Mouse (Mus musculus): ENCODE measurements around the gene F2rl1.
A peak's percentile ranks its signal among the peaks of the same experiment; 100 is the strongest.

Gene F2rl1

GRCm38 (mm10) chr13:95524674-95525491, at the start of gene F2rl1:
F2rl1 (minus strand) TSS chr13:95525227.
- no peak for DNase-seq (ENCODE audit: low read depth)

GRCm38 (mm10) chr13:95570877-95571276, 45.9 kb upstream of the F2rl1 start:
- no peak for DNase-seq (ENCODE audit: low read depth)

- no peak for DNase-seq (ENCODE audit: low read depth)
Observed at GRCm38 (mm10) chr13:95569326-95569725, 44.3 kb upstream of the F2rl1 start.

- no peak for DNase-seq (ENCODE audit: low read depth)
Observed at GRCm38 (mm10) chr13:95568336-95568735, 43.3 kb upstream of the F2rl1 start.

GRCm38 (mm10) chr13:95566841-95567551, 42.0 kb upstream of the F2rl1 start:
- DNase-seq (ENCODE audit: low read depth), result peak; percentile 44

- peak; percentile 65 for DNase-seq (ENCODE audit: low read depth)
Observed at GRCm38 (mm10) chr13:95563693-95564092, 38.7 kb upstream of the F2rl1 start.

GRCm38 (mm10) chr13:95563066-95563610, 38.1 kb upstream of the F2rl1 start:
- DNase-seq (ENCODE audit: low read depth), result no peak

- no peak for DNase-seq (ENCODE audit: low read depth)
Observed at GRCm38 (mm10) chr13:95557326-95557725, 32.3 kb upstream of the F2rl1 start.

GRCm38 (mm10) chr13:95553885-95554492, 29.0 kb upstream of the F2rl1 start:
- DNase-seq (ENCODE audit: low read depth), result no peak

GRCm38 (mm10) chr13:95550636-95551370, 25.8 kb upstream of the F2rl1 start:
- DNase-seq (ENCODE audit: low read depth), result no peak

GRCm38 (mm10) chr13:95549421-95549820, 24.4 kb upstream of the F2rl1 start:
- DNase-seq (ENCODE audit: low read depth), result no peak

- DNase-seq (ENCODE audit: low read depth), result no peak
Observed at GRCm38 (mm10) chr13:95548856-95549255, 23.8 kb upstream of the F2rl1 start.

GRCm38 (mm10) chr13:95548291-95548789, 23.3 kb upstream of the F2rl1 start:
- DNase-seq (ENCODE audit: low read depth), result no peak

- DNase-seq (ENCODE audit: low read depth), result no peak
Observed at GRCm38 (mm10) chr13:95547090-95547611, 22.1 kb upstream of the F2rl1 start.

- no peak for DNase-seq (ENCODE audit: low read depth)
Observed at GRCm38 (mm10) chr13:95546251-95546650, 21.2 kb upstream of the F2rl1 start.

GRCm38 (mm10) chr13:95545729-95546186, 20.7 kb upstream of the F2rl1 start:
- DNase-seq (ENCODE audit: low read depth), result no peak

GRCm38 (mm10) chr13:95538021-95538420, 13.0 kb upstream of the F2rl1 start:
- no peak for DNase-seq (ENCODE audit: low read depth)

GRCm38 (mm10) chr13:95536117-95536493, 11.1 kb upstream of the F2rl1 start:
- DNase-seq (ENCODE audit: low read depth), result no peak

GRCm38 (mm10) chr13:95535461-95536116, 10.6 kb upstream of the F2rl1 start:
- DNase-seq (ENCODE audit: low read depth), result peak; percentile 64

GRCm38 (mm10) chr13:95535026-95535425, 10.0 kb upstream of the F2rl1 start:
- DNase-seq (ENCODE audit: low read depth), result no peak

- no peak for DNase-seq (ENCODE audit: low read depth)
Observed at GRCm38 (mm10) chr13:95534131-95534561, 9.1 kb upstream of the F2rl1 start.
